Mouse (Mus musculus) MEL (cell line): Measurements from ENCODE around the gene Tyms. TPM values are rescaled to one million over a fixed set of nuclear protein-coding genes. Genes with fewer than 3 reads are reported as not detected.

ENCODE experiments used
- CHD1 ChIP-seq: IDR thresholded peaks from 2 replicates; pipeline ENCODE4 v1.6.1; 2012; ENCODE audit warnings: low read depth, mild to moderate bottlenecking, inconsistent platforms, low read length, improper control_type of control experiment
- ETS1 ChIP-seq: IDR thresholded peaks from 2 replicates; pipeline ENCODE4 v1.6.1; 2012; ENCODE audit warnings: low read depth, mild to moderate bottlenecking, inconsistent platforms, low read length, improper control_type of control experiment, moderate library complexity
- JUND ChIP-seq: IDR thresholded peaks from 2 replicates; pipeline ENCODE4 v1.6.1; 2011; ENCODE audit warnings: low read depth, mild to moderate bottlenecking, improper control_type of control experiment, low read length
- TAL1 ChIP-seq: IDR thresholded peaks from 2 replicates; pipeline ENCODE4 v1.6.1; 2012; ENCODE audit warnings: mild to moderate bottlenecking, inconsistent platforms, low read length, moderate library complexity, mixed read lengths
- polyA plus RNA-seq, 2 experiments: library from polyadenylated mRNA; stranded (reverse) in 1 of 2; unstranded in 1 of 2; fragments of >175 nt in 1 of 2; fragments of >200 nt in 1 of 2; gene quantifications; 2 replicates each; pipeline versions ENCODE4 v1.2.1 to v1.2.4; 2012; ENCODE audit warnings: low replicate concordance in 2 of 2, low read depth in 1 of 2; ENCODE audit not compliant: insufficient read length in 2 of 2, insufficient read depth in 1 of 2, missing spikeins in 1 of 2
- total RNA-seq: library from RNA; depleted of rRNA; stranded (reverse); fragments of 300-350 nt; gene quantifications from 2 replicates; pipeline ENCODE4 v1.2.3, GENCODE M21; 2012; rRNA removed

Tyms gene
- total and polyA plus RNA-seq, 3 experiments, result 150 to 203 TPM; not detected in 1

GRCm38 (mm10) chr5:30012726-30013503, 60.5 kb downstream of the Tyms start, which contains the start of gene Il6 (continued):
- TF ChIP-seq TAL1, result peak; percentile 60
- TF ChIP-seq CHD1, result no peak
- peak; percentile 80 for TF ChIP-seq ETS1
- 0 out of 2 replicates have a peak, but pooled peaks have one; percentile 31 for TF ChIP-seq JUND

Other genes with a start within 250 kb of the Tyms start
- not detected in 2 replicates for gene Il6, start 60.5 kb downstream of the Tyms start, total RNA-seq
- gene Il6, start 60.5 kb downstream of the Tyms start, polyA plus RNA-seq, result not detected
- gene Garem2, start 31.5 kb upstream of the Tyms start, total RNA-seq, result 0.04 TPM in 1 of 2 replicates, not detected in the other
- not detected for gene Garem2, start 31.5 kb upstream of the Tyms start, polyA plus RNA-seq
- gene 3110082J24Rik, start 32.5 kb upstream of the Tyms start, total RNA-seq, result not detected in 2 replicates
- gene 3110082J24Rik, start 32.5 kb upstream of the Tyms start, polyA plus RNA-seq, result not detected
- 120 and 121 TPM in 2 replicates for gene Hadha, start 81.5 kb upstream of the Tyms start, total RNA-seq
- 100 to 1,000 TPM; 107 to 271 TPM for gene Hadha, start 81.5 kb upstream of the Tyms start, polyA plus RNA-seq
- 162 and 173 TPM in 2 replicates for gene Hadhb, start 81.6 kb upstream of the Tyms start, total RNA-seq
- 100 to 1,000 TPM in 1 of 2 experiments, 10 to 100 TPM in 1; 33.0 to 161 TPM for gene Hadhb, start 81.6 kb upstream of the Tyms start, polyA plus RNA-seq
- 1.2 and 1.7 TPM in 2 replicates for gene Adgrf3, start 132.1 kb upstream of the Tyms start, total RNA-seq
- 1 to 10 TPM in 1 of 2 experiments, not detected in 1; 2.7 TPM for gene Adgrf3, start 132.1 kb upstream of the Tyms start, polyA plus RNA-seq
- 76.3 and 88.0 TPM in 2 replicates for gene Selenoi, start 159.0 kb upstream of the Tyms start, total RNA-seq
- 100 to 1,000 TPM in 1 of 2 experiments, 10 to 100 TPM in 1; 43.4 to 101 TPM for gene Selenoi, start 159.0 kb upstream of the Tyms start, polyA plus RNA-seq
- gene Drc1, start 207.8 kb upstream of the Tyms start, total RNA-seq, result not detected in 2 replicates
- not detected for gene Drc1, start 207.8 kb upstream of the Tyms start, polyA plus RNA-seq